Mouse (Mus musculus): ENCODE data around the gene Col28a1.

DNA sequence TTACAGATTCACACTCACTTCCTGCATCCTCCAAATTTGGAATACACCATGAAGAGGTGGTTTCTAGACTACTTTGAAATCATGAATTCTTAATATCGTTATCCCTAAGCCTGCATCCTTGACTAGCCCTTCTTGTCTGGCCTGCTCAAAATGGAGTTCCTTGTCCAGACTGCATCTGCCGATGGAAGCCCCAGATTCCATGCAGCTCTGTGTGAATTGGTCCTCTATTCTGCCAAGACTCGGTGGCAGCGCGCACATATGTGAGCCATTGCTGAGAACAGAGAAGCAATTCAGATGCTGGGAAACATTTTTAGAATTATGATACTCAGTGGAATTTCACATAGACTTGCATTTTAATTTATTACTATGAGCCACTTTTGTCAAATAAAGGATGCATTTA is 123.4 kb downstream of the Col28a1 start:
- no peak for TF ChIP-seq CTCF (conservative IDR thresholded peaks at IDR 0.05; ENCODE audit: low read length)
- TF ChIP-seq NANOG (IDR thresholded peaks at IDR 0.05; ENCODE audit: borderline replicate concordance, low read length), result no peak
